Mouse (Mus musculus) T-cell, adult 66 days (primary cell): ENCODE measurements around the gene Gm20498. TPM values are rescaled to one million over a fixed set of nuclear protein-coding genes. Genes with fewer than 3 reads are reported as not detected.

ENCODE experiments used
- total RNA-seq, 2 experiments: library from RNA; stranded (reverse); gene quantifications; 3 replicates in 1 of 2; 4 replicates in 1 of 2; pipeline ENCODE4 v1.2.4; 2023

Gene Gm20498
- 10 to 100 TPM in 1 of 2 experiments, 1 to 10 TPM in 1; 9.9 to 19.5 TPM for total RNA-seq

DNA sequence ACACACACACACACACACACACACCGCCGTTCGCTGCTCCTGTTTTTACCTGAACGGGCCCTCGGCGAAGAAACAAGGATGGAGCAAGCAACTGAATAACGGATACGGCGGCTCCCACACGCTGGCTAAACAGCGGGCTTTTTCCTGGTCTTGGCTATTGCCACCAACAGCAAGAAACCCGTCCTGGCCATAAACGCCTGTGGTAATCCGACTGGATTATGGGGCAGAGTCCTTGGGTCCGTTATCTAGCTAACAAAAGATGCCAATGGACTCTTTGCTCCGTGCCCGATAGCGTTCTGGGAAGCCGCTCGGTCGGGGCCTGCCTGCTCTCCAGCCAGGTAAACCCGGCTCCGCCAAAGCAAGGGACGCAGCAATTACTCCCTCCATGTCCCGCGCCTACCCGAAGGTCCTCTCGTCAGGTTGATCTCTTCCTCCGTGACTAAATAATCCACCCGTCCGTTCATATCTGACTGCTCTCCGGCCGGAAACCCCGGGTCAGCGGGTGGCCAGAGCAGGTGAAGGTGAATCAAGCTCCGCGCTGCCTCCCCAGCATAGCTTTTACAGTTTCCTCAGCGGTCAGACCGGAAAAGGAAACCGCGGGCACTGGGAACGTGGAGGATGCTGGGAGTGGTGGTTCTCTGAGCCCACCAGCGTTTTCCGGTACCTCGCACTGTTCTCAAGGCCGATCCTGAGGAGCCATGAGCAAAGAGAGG, at the start of gene Gm20498, which contains the start of gene Synj2bp:
Gm20498 (minus strand) TSS at position 590 of the 713 bp plus-strand sequence.
Synj2bp (minus strand) TSS at position 596 of the 713 bp plus-strand sequence.

DNA sequence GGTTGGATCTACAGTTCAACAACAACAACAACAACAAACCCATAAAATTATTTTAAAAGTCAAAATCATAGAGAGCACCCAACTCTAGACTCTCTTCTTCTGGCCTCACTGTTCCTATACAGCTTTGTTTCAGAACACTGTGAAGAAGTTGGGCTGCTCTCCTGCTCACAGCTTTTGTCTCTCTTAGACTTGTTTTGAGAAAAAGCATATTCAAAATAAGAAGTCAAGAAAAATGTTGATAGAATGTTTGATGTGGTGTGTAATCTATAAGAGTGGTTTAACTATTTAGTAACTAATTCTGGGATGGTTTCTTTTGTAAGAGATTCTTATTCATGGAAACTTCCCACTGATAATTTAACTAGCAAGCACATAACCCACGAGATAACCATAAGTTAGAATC, 35.7 kb upstream of the Gm20498 start, which contains the start of gene Adam21:
Adam21 (minus strand) TSS at position 101 of the 400 bp plus-strand sequence.

GRCm38 (mm10) chr12:81484727-81485191, 47.9 kb downstream of the Gm20498 start, which contains the start of gene Cox16:
TSS of gene Cox16 (minus strand) at chr12:81485127.

GRCm38 (mm10) chr12:81421846-81422245, 110.9 kb downstream of the Gm20498 start, which contains the start of gene Adam4:
TSS of gene Adam4 (minus strand) at chr12:81421946.

DNA sequence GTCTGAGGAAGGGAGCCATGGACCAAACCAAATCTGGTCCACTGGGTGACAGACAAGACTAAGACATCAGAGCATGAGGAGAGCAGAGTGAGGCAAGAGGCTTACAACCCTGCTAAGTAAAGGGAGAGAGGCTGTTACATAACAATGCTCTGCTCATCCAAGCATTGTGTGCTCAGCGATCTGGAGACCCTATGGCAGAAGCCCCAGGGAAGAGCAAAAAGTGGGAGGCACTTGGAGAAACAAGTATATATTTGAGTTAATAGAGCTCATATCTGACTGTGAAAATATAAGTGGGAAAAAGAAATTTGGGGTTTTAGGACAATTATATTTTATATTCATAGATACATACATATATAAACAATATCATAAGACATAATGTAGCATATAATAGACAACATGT, 153.3 kb downstream of the Gm20498 start, which contains the start of gene Gm4787:
Gm4787 (minus strand) TSS at position 101 of the 400 bp plus-strand sequence.

DNA sequence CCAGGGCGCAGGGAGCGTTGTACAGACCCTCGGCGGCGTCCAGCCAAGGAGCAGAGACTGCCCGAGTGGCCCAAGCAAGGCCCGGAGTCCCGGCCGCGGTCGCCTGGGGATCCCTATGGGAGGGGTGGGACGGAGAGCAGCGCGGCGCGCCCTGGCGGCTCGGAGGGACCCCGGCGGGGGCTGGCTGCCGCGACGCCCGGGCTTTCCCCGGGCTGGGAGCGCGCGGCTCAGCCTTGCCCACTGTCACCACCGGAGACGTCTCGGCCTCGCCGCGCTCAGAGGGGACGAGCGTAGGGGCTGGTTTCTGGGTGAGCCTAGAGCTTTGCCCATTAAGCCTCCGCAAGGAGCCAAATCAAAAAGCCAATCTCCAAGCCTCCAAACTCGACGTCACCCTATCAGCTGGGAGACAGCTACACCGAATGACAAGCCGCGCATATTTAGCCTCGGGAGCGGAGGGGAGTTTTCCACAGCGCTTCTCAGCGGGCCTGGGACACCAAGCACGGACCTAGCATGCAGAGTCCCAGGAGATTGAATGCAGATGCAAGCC, 199.8 kb downstream of the Gm20498 start, which contains the start of gene Slc8a3:
Slc8a3 (minus strand) TSS at position 306 of the 547 bp plus-strand sequence.

Other genes starting within 250 kb of the Gm20498 start
- gene Slc8a3, start 199.7 kb downstream of the Gm20498 start, total RNA-seq = not detected
- gene Gm4787, start 153.4 kb downstream of the Gm20498 start, total RNA-seq = 1 to 10 TPM in 1 of 2 experiments, under 1 TPM in 1; 0.70 to 1.7 TPM
- 1 to 10 TPM; 2.9 to 3.1 TPM for gene Adam4, start 111.0 kb downstream of the Gm20498 start, total RNA-seq
- 10 to 100 TPM; 78.1 to 78.6 TPM for gene Cox16, start 47.8 kb downstream of the Gm20498 start, total RNA-seq
- gene Synj2bp, start within 50 bp of the Gm20498 start, total RNA-seq = 10 to 100 TPM; 36.6 to 36.8 TPM
- under 1 TPM in 1 of 2 experiments, not detected in 1; 0.17 TPM for gene Adam21, start 35.6 kb upstream of the Gm20498 start, total RNA-seq
- 10 to 100 TPM; 47.9 to 49.2 TPM for gene Med6, start 62.1 kb upstream of the Gm20498 start, total RNA-seq
- gene Ttc9, start 98.3 kb upstream of the Gm20498 start, total RNA-seq = not detected
- gene Map3k9, start 248.3 kb upstream of the Gm20498 start, total RNA-seq = 1 to 10 TPM; 5.2 to 7.1 TPM